Mouse (Mus musculus) brain, adult 2 months (tissue): ENCODE measurements around the gene Cyp2w1.

ENCODE experiments used
- DNase-seq: peaks from one replicate; pipeline ENCODE4 v3.0.0; 2011; ENCODE audit warnings: low read depth, low spot score

Cyp2w1 gene

DNA sequence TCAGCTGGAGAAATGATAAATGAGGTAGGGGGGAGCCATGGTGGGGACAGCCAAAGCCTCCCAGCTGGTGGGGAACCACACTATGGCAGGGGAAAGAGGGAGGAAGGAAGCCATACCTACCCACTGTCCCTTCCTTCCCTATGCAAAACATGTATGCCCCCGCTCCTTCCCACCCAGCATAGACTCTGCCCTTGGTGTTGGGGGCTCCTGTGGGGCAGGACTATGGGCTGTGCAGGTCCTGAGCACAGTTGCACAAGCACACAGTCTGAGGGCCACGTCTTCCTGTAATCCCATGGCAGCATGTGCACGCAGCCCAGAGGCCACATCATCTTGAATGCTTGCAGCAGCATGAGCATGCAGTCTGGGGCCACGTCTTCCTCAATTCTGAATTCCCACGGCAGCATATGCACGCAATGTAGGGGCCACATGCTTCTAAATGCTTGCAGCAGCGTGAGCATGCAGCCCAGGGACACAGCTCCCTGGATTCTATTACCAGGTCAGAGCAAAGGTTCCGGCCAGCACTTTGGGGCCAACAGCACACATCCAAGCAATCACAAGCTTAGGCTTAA lies 51.4 kb downstream of the Cyp2w1 start:
- no peak for DNase-seq

DNA sequence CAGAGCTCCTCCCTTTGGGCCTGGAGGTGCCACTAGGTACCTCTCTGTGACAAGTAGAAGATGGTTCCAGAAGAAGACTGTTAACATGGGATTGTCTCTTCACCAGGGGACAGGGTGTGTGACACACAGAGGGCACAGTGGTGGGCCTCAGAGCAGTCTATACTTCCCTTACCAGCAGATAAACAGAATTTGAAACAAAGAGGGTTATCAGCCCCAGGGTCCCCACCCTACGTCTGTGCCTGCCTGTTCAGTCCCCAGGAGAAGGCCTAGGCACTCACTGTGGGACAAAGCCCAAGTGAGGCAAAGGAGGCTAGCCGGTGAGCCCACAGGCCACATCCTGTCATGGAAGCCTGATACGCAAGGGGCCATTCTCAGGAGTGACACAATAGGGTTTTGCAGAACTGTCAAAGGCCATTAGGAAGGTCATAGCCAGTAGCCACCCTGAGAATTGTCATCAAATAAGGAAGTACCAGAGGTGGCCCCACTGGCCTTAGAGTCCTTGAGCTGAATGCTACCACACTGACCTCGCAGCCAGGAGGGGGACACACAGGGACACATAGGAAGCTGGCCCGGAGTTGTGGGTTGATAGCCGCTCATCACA lies 52.5 kb downstream of the Cyp2w1 start, which contains the start of gene C130050O18Rik:
Gene C130050O18Rik, plus strand, starts transcription at position 480 of the 601 bp plus-strand sequence.
- no peak for DNase-seq

DNA sequence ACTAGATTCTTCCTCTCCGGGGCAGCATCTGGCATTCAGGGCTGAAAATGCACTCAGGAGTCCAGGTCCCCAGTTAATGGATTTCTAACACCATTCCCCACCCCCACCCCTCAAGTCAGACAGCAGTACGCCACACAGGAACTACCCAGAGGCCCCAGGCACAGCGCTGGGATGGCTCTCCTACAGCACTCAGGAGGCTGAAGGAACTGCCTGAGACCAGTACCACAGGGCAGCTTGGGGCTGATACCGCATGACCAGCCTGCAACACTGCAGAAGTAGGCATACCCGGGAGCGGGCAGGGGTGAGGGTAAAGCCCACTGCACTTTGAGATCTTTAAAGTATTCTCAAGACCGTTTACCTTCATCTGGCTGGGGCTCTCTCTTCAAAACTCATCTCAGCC lies 53.1 kb downstream of the Cyp2w1 start:
- DNase-seq = no peak

DNA sequence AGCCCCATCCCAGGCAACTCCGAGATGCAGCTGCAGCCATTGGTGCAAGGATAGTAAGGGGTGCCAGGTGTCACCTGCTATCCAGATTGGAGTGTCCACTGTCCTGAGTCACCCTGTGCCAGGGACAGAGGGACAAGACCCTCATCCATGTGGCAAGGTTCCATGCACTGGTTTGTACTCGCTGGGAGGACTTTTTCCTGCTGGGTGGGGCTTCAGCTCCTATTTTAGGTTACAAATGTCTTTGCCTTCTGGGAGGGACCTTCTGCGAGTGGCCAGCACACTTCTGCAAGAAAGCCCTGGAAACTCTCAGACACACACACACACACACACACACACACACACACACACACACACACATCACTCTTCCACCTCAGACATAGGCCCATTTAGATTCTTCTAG lies 53.5 kb downstream of the Cyp2w1 start:
- no peak for DNase-seq
